ENCODE assay signal across 9 mouse cellular contexts in the genomic region with DNA sequence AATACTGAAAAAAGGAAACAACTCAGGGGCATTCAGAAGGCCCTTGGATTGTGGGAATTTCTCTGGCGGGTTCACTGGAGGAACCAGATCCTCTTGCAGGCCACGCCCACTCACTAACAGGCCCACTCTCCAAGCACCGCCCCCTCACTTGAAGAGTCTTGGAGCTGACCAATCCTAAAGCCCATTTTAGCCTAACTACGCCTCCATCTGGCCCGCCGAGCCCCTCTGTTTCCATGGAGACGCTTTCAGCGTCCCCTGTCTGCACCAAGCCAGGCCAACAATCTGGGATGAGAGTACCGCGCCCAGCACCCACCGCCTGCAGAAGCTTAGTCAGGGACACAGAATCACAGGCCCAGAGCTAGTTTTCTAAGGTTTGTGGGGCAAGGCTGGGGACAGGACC. TPM values are rescaled to one million over a fixed set of nuclear protein-coding genes. Genes with fewer than 3 reads are reported as not detected.
A peak's percentile ranks its signal among the peaks of the same experiment; 100 is the strongest.
DNase-seq lines count a peak whose midpoint lies in the region; ATAC-seq and TF ChIP-seq lines count a peak whose summit lies in the region.
"Had no signal": no experiment of that assay in that cellular context is flagged by ENCODE, and none has a peak within 500 bp of the region (broad histone marks: within the 10 kb centered on the region; RNA-seq: fewer than 3 reads in every experiment).

A gene (plus strand): TSS at position 224 of the 400 bp plus-strand sequence.

- no peak within 1 kb of the TSS for H3K27ac ChIP-seq in liver, postnatal 0 days (ENCODE audit: low read depth)

- no peak within 1 kb of the TSS for H3K4me2 ChIP-seq in liver, postnatal 0 days (ENCODE audit: low read depth, low read length)

- H3K27me3 ChIP-seq in liver, postnatal 0 days (ENCODE audit: insufficient read depth, low read length): no peaks in the 10 kb centered on the region

- H3K4me3 ChIP-seq in liver, postnatal 0 days (ENCODE audit: low read depth, low read length): no peak within 1 kb of the TSS

- no peaks in the 10 kb centered on the region for H3K36me3 ChIP-seq in liver, postnatal 0 days (replicated peaks; ENCODE audit: insufficient read depth, low read length)

- WGBS in liver, postnatal 0 days (ENCODE audit: insufficient replicate concordance): 14% methylated on average over 11 of the region's 11 CpGs

- DNase-seq in ovary, adult 18-20 months (ENCODE audit: low spot score): peak; percentile 39
- no peak for DNase-seq in ovary, postnatal 10 days (ENCODE audit: low spot score)
- DNase-seq in frontal cortex, postnatal 36 days (ENCODE audit: low spot score in 2 of 2): peak; percentile 13 to 45
- DNase-seq in kidney, postnatal 4 days: peak; percentile 74 to 86
- peak; percentile 15 for DNase-seq in liver, postnatal 0 days
- DNase-seq in ovary, postnatal 36 days (ENCODE audit: low spot score): peak; percentile 30
- DNase-seq in thymus, postnatal 14 days: no peak

- no peak for TF ChIP-seq CTCF in liver, postnatal 0 days (IDR thresholded peaks at IDR 0.05; ENCODE audit: low read depth)

- H3K9me3 ChIP-seq in liver, postnatal 0 days (ENCODE audit: low read length): no peaks in the 10 kb centered on the region

- ATAC-seq in liver, postnatal 0 days: no peak
- no peak for ATAC-seq in inflammation-experienced regulatory T-cells, adult 6 months

- H3K4me1 ChIP-seq in liver, postnatal 0 days (ENCODE audit: insufficient read depth): no peaks in the 10 kb centered on the region

- no peak for TF ChIP-seq EP300 in liver, postnatal 0 days (IDR thresholded peaks at IDR 0.05; ENCODE audit: low read depth)

- H3K9ac ChIP-seq in liver, postnatal 0 days (replicated peaks): no peak within 1 kb of the TSS

RNA-seq across cellular contexts. Expression of the gene that starts here (rescaled TPM):
- not detected in 2 replicates for polyA plus RNA-seq in liver, postnatal 0 days (2015; fragmentation: Nextera tagmentation; extraction: Ambion mirVana)
- not detected for polyA plus RNA-seq in inflammation-experienced regulatory T-cells, adult 6 months (2017; shearing (Covaris generic))
- polyA plus RNA-seq: liver, embryonic 16.5 days had no signal

Comparison
In these comparisons a context has a peak if more than half of its experiments do, and no peak if none do; other contexts are left out.
1. DNase-seq: peak in ovary, adult 18-20 months (single experiment), frontal cortex, postnatal 36 days (2 of 2), kidney, postnatal 4 days (2 of 2) and ovary, postnatal 36 days (single experiment); none in ovary, postnatal 10 days (single experiment) and thymus, postnatal 14 days (single experiment).
2. Peak in DNase-seq in liver, postnatal 0 days; RNA of the gene not detected or under 1 TPM.